Mouse (Mus musculus) gastrocnemius, postnatal 36 days (tissue): ENCODE results near the gene Tax1bp1. TPM values are rescaled to one million over a fixed set of nuclear protein-coding genes. Genes with fewer than 3 reads are reported as not detected.
A peak's percentile ranks its signal among the peaks of the same experiment; 100 is the strongest.

Source experiments
- DNase-seq, 2 experiments: peaks; one replicate each; pipeline ENCODE4 v3.0.0; 2022
- intact Hi-C: fragments of 180-260 bp; cut with DNase I; formaldehyde crosslinking; loops from one replicate; pipeline ENCODE4 v1.15.1; 2025
- total RNA-seq, 2 experiments: library from RNA; stranded (reverse); gene quantifications; 2 replicates each; pipeline ENCODE4 v1.2.3; 2021

The Tax1bp1 gene
- total RNA-seq, 2 experiments from 2014 or later, result 62.0 to 72.4 TPM

DNA sequence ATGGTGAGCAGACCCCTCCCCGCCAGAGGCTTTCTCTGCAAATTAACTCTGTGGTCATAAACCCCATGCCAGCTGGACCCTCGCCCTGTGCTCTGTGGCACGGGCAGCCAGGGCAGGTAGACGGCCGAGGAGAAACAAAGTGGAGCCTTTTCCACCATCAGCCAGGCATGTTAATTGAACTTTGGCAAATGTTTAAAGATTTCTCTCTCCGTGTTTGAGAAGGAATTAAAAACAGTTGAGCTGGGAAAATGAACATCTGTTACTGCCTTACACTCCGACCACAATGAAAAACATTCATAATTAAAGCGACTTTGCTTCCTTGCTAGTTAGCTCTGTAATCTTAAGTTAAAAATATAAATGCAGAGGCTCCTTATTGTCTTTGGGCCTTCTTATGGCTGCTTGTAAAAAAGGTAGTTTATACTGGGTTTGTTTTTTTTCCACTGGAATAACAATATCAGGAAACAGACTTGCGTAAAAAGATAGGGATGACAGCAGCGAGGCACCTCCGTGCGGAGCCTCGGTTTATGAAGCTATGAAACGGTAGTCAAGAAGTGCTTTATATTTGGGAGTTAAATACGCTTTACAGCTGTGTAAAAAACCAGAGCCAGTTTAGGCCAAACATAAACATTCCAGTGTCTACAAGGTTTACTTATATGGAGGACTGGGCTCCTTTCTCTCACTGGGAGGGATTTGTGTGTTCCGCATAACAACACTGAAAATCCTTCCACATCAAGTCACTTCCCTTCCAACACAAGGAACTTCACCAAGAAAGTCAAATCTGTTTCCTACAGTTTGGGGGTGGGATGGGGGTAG is 81.7 kb downstream of the Tax1bp1 start:
- intact Hi-C loops, result no loop called here
- no peak for DNase-seq

DNA sequence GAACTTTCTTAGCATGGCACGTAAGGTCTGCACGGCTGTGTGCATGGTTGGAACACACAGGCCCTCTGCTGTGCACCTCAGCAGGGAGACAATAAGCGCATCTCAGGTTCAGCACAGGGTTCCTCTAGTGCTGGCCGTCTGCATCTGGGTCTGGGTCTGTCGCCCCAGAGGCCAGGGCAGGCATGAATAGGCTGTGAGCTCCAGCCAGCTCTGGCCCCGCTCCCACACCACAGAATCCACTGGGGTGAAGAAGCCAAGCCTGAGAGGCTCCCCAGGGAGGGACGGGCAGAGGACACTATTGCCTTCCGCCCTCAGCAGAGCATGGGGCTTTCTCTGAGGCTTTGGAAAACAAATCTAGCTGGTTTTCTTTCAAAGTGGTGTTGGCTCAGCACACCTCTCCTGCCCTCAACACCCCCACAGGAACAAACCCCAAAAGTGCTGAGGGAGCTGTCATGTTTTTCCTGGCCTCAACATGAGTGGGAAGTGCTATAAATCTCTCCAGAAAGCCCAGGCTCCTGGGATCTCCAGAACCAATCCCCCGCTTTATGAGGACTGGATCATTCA is 82.6 kb downstream of the Tax1bp1 start:
- DNase-seq, result peak; percentile 26 to 27
- intact Hi-C loops, result no loop called here

DNA sequence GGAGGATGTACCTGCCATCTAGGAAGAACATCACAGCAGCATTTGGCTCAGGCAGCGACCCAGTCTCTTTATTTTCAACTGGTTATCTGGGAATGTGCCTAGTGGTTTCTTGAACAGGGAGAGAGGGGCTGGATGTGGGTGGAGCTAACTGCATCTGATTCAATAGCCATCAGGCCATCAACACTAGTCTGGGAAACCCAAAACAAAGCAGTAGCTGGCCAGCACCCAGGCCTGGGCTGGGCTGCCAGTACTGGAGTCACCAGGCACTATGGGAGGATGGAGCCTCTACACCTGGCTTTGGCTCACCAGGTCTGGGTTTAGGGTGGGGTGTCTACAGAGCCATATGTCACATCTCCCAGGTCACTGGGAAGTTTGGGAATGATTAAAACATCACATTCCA is 83.2 kb downstream of the Tax1bp1 start:
- DNase-seq, result peak in 1 of 2 experiments; percentile 15
- intact Hi-C loops, result no loop called here

DNA sequence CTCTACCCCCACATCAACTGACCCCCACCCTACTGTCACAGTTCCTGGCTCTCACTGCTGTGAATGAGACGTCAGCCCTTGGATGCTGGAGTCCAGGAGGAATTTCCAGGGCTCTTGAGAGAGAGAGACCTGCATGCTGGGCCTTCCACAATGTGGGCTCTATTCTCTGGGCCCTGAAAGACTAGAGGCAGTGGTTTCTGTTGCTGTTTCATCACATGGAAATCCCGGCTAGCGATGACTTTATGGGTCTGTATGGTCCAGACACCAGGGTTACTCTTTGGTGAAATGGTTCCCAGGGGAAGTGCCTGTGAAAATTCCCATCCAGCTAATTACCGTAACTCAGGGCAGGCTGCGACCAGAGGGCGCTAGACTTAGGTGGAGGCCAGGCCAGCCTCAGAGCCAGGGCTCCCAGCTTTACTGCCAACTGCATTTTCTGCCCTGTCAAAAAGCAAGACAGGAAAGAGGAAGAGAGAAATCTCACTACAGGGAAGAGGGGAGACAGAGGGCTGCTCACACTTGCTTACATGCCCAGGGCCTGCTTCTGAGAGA is 83.8 kb downstream of the Tax1bp1 start:
- intact Hi-C loops, result no loop called here
- DNase-seq, result no peak

DNA sequence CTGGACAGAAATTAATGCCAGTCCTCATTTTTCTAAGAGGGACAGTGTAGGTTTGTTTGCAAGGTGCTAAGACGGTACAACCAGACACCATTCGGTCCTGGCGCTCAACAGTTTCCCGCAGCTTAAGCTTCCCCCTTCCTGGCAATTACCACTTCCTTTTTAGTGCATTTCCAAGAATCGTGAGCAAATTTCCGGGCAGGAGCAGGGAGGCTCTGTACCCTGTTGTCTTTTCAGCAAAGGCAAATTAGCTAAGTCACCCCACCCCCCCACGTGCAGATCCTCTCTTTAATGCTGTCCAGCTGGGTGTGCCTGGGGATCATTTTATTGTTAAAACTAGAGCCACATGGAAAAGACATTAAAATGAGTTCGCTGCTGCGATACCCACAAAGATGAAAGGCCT is 88.7 kb downstream of the Tax1bp1 start:
- DNase-seq, result peak in 1 of 2 experiments; percentile 44
- intact Hi-C loops, result no loop called here

DNA sequence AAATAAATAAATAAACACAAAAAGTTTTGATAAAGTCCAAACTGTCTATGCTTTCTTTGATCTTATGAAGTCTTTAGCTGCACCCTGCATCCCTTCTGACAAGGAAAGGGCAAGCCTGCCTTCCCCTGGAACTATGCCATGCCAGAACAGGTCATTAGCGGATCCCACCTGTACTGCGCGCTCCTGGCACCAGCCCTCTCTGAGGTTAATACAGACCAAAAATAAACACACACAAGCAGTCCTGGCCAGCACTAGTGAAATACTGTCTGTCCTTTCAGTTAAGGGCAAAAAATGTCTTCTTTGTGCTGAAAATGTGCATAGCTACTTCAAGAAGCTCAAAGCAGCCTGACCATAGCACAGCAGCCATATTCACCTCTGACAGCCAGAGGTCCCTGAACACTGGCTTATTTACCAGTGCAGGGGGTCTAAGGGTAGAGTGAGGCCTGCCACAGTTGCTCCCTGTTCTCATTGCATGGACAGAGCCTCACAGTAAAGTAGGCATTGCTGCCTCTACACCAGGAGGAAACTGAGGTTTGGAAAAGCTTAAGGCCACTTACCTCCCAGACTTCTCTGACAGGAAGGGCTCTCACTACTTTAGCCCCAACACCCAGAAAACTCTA is 91.8 kb downstream of the Tax1bp1 start:
- no peak for DNase-seq
- intact Hi-C loops, result no loop called here

Other genes with a start within 250 kb of the Tax1bp1 start
- 100 to 1,000 TPM; 100 to 122 TPM for gene Hibadh, start 73.3 kb upstream of the Tax1bp1 start, total RNA-seq